Mouse (Mus musculus) fibroblast of lung, adult 2 months (primary cell): ENCODE data around the gene Rela.
"Not testable (repeated sequence)": the region's sequence is repeated elsewhere in the genome, so short reads cannot be mapped to it uniquely, and the experiment has no call there.

ENCODE experiments used
- DNase-seq: peaks from one replicate; pipeline ENCODE4 v3.0.0-alpha.2; 2011; ENCODE audit warnings: low read depth

The Rela gene

GRCm38 (mm10) chr19:5664669-5665257, 27.5 kb downstream of the Rela start:
- no peak for DNase-seq

GRCm38 (mm10) chr19:5665465-5665864, 28.2 kb downstream of the Rela start:
- no peak for DNase-seq

GRCm38 (mm10) chr19:5666386-5666785, 29.1 kb downstream of the Rela start:
- DNase-seq = no peak

DNA sequence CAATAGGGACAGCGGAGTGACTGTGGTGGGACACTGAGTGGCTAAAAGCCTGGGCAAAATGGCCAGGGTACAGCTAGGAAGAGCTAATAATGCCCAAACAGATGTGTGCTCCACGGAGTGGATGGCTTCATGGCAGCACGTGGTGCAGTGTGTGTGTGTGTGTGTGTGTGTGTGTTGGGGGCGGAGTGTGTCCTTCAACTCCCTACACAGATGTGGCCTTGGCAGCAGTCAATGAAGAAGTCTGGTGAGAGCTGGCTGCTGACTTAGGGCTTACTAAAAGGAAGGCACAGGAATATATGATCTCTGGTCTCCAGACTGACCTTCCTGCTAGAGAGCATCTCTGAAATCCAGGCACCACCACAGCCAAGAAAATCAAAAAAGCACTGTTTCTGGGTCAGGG, 31.1 kb downstream of the Rela start:
- no peak for DNase-seq

- DNase-seq = no peak
Observed at GRCm38 (mm10) chr19:5680432-5680831, 43.1 kb downstream of the Rela start.

DNA sequence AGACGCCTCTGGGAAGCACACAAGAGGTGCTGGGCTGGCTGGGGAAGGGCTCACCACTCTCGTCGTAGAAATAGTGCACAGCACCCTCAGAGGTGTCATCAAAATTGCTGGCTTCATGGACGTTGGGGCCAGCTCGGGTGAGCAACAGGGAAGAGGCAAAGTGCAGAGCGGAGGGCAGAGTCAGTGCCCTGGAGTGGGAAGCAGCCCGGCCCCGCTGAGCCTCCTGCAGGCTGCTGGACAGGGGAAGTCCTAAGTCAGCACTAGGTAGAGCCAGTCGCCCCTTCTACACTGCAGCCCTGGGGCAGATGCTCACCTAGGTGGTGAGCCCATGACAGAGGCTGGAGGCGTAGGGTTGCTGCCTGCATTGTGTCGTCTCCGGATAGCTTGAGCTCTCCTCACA, 47.0 kb downstream of the Rela start:
- DNase-seq = no peak

DNA sequence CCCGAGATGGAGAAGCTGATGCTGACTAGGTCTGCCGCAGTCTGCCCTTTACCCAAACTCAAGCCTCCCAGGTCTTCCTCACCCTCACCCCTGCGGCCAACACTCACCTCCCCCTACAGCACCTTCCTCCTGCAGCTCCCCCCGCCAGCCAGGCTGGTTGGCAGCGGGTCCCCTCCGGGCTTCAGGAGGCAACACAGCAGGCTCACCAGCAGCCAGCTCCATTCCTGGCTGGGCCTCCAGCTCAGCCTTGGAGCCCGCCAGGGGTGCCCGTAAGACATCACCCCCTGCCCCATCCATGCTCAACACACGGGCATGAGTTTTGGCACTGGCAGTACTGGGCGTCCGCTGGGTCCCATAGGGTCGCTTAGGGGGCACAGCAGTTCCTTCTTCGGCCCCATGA, 47.7 kb downstream of the Rela start:
- DNase-seq = no peak

- DNase-seq = no peak
Observed at GRCm38 (mm10) chr19:5685431-5685830, 48.1 kb downstream of the Rela start.

DNA sequence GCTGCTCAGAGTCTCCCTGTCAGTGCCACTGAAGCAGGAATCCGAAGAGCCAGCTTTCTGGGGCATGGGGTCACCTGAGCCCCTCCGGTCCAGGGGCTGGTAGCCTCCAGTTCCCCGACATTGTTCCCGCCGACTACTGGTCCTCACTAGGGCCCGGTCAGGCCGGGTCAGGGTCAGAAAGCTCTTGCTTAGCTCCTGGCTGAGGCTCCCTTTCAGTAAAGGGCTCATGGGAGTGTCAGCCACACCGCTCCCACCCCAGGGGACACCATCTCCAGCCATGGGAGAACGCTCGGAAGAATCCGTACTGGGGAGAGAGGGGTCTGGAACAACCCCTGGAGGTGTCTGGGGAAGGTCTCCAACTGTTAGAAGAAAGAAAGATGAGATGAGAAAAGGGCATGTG, 48.6 kb downstream of the Rela start:
- no peak for DNase-seq

- no peak for DNase-seq
Observed at GRCm38 (mm10) chr19:5686437-5686836, 49.2 kb downstream of the Rela start.

DNA sequence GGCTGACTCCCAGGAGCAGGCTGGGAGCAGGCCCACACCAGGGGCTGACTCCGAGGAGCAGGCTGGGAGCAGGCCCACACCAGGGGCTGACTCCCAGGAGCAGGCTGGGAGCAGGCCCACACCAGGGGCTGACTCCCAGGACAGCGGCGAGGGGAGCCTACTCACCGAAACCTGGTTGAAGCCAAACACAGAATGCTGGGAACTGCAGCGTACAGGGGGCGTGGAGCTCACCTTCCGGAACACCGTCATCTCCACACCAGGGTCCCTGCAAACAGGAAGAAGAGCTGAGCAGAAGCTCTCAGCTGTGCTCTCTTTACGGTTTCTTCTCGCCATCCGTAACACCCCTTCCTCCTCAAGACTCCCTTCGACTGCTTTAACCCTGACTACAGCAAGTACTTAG, 49.7 kb downstream of the Rela start:
- DNase-seq = not testable (repeated sequence)

DNA sequence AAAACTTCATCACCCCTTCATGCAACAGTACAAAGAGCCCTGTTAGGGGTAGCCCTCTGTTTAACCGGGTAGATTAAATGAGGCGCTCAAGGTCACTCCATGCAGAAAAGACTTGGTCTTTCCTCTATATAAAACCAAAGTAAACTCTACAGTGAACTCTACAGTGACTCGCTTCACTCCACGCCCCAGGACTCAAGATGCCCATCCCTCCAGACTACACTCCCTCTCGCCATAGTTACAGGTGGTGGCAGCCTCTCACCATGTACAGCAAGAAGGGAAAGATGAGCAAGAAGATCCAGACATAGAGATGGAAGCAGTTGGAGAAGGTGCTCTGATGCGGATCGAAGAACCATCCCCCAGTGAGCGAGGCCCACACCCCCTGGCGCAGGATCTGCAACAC, 50.5 kb downstream of the Rela start:
- DNase-seq = no peak

DNA sequence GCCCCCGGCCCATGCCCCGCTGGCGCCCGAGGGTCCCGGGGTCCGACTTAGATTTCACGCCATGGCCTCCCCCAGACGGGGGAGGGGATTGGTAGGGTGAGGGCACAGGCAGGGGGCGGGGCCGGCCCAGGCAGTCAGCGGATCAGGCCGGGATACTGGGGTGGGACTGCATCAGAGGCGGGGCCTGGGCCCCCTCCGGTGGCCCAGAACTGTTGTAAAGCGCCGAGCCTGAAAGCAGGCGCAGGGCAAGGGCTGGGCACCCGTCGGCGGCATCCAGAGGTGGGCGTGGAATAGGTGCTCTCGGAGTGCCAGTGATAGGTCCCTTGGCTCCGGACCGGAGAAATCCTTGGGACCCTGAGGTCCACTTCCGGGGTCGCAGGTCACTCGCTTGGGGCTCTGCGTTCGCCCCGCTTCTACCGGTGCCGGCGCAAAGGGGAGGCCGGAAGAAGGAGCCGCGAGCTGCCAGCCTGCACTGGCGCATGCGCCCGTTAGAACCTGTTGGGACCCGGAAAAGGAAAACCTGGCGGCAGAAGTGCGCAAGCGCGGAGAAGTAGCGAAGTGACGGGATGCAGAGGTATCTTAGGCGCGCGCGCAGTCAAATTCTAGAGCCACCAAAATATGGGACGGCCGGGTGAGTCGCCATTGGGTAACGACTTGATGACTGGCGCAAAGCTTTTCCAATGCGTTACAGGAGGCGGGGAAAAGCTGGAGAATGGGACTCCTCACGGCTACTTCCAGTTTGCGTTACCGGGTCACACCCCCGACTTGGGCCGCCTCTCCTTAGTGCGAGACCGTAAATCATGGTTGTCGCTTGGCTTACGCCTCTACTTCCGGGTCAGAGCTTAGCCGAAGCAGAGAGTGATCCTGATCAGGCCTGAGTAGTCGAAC, 51.2 kb downstream of the Rela start, which contains the start of the genes Map3k11 and Pcnx3:
Gene Map3k11 (plus strand): TSS at position 543 of the 888 bp plus-strand sequence.
Gene Pcnx3 (minus strand): TSS at position 709 of the 888 bp plus-strand sequence.
- DNase-seq = peak; percentile 99

DNA sequence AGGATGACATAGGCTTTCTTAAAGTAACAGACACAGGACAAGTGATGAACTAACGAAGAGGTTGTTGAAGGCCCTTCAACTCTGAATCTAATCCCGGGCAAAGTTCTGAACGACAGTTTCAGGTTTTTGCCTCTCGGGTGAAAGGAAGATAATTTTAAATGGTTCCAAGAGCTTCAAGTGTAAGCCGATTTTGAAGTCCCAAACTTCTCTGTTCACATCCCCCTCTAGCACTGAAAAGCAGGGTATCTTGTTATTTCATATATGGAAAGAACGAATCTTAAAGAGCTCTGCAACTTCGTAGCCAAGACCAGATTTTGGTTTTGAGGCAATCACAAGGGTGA, 51.8 kb downstream of the Rela start:
- no peak for DNase-seq

DNA sequence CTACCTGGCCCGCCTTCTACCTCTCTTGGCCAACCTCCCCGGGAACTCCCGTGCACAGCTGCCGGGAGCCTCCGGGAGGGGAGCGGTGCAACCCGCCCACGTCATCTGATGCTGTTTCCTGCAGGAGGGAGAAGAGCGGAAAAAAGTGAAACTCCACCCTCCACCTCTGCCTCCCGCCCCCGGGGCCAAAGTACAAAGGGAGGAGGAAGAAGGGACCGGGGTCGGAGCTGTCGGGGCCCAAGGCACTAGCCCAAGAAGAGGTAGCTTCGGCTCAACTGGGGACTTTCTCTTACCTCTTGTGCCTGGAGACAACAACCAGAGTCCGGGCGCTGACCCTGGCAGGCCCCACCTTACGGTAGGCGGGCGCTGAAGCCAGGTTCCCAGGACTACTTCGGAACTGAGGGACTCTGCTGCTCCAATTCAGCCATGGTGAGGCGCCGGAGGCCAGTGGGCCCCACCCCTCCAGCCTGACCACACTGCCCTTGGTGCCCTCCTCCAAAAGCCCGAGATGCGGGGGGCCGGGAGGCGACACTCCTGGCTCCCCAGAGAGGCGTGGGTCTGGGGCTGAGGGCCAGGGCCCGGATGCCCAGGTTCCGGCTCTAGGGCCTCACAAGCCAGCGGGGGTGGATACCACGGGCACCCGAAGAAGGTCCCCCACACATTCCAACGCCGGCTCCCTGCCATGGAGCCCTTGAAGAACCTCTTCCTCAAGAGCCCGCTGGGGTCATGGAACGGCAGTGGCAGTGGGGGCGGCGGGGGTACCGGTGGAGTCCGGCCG, 52.5 kb downstream of the Rela start:
- DNase-seq = peak; percentile 67

- DNase-seq = no peak
Observed at GRCm38 (mm10) chr19:5690343-5690735, 53.1 kb downstream of the Rela start.

- DNase-seq = no peak
Observed at GRCm38 (mm10) chr19:5691601-5692000, 54.3 kb downstream of the Rela start.

DNA sequence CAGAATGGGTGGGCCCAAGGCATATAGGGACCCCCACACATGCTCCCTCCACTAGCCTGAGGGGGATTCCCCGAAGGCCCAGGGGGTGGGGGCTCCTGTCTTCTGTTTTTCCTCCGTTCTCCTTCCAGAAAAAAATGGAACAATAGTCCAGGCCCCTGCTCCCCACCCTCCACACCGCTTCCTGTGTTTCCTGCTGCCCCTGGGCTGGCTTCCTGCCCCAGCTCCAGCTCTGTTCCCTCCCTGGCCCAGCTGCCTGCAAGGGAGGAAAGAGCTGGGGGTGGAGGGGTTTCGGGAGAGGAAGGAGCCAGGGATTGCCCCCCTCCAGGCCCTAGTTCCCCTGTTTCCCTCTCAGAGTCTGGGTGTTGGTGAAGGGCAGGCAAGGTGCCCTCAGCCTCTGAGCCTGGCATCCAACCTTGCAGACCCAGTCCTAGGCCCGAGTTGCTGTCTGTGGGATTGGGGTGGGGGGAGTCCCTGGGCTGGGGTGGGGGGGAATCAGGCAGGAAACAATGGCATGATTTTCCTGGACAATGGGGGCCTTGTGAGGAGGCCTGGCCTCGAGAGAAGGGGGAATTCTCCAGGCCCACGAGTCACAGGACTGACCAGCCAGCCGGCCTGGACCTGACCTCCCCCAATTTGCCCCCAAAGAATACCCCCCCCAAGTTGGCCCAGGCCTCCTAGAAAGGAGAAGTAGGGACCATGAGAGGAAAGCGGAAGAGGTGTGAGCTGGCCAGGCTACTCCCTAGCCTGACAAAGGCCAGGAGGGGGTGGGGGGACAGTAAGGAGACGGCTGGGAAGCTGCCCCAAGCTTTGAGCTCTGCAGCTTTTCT, 55.0 kb downstream of the Rela start:
- DNase-seq = no peak

DNA sequence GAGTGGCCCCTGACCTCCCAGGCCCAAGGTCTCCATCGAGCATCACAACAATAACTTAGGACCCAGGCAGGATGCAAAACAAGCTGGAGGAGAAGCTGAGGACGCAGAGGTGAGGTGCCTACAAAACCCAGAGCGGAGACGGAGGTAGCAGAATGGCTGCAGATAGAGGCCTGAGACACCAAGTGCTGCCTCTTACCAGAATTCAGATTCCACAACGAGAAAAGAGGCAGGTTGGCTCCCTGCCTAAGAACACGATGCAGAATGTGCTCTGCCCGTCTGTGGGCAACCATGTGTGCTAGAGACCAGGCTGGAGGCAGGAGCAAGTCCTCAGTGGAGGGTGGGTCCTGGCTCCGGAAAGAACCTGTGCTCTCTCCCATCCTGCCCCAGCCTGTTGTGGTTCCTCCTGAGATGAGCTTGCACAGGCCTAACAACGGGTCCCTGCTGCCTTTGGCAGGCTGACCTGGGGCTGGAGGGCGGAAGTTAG, 55.7 kb downstream of the Rela start:
- DNase-seq = no peak

- DNase-seq = no peak
Observed at GRCm38 (mm10) chr19:5693801-5694200, 56.5 kb downstream of the Rela start.

- no peak for DNase-seq
Observed at GRCm38 (mm10) chr19:5695849-5696462, 58.7 kb downstream of the Rela start.
